Mouse (Mus musculus) heart, adult 2 months (tissue): ENCODE results near the gene Ptprn2. TPM values are rescaled to one million over a fixed set of nuclear protein-coding genes. Genes with fewer than 3 reads are reported as not detected.

ENCODE experiments used
- DNase-seq, 2 experiments: peaks; one replicate each; pipeline ENCODE4 v3.0.0; 2021
- H3K27ac ChIP-seq: fragments of 200-600 bp; 2 replicates; pipeline ENCODE4 v1.8.1; 2022
- H3K27me3 ChIP-seq: fragments of 200-500 bp; 2 replicates; pipeline ENCODE4 v1.6.1; 2012; ENCODE audit warnings: mild to moderate bottlenecking, low read length, inconsistent platforms, mixed read lengths; ENCODE audit not compliant: control insufficient read depth, insufficient read depth
- H3K36me3 ChIP-seq: fragments of 200-500 bp; 2 replicates; pipeline ENCODE4 v1.6.1; 2012; ENCODE audit warnings: low read length, inconsistent platforms; ENCODE audit not compliant: control insufficient read depth, insufficient read depth
- H3K4me1 ChIP-seq: fragments of 200-500 bp; 2 replicates; pipeline ENCODE4 v1.6.1; 2011; ENCODE audit warnings: low read length; ENCODE audit not compliant: control insufficient read depth, insufficient read depth
- H3K4me3 ChIP-seq: fragments of 200-600 bp; 2 replicates; pipeline ENCODE4 v1.8.1; 2022
- H3K79me2 ChIP-seq: fragments of 200-500 bp; replicated peaks from 2 replicates; pipeline ENCODE4 v1.6.1; 2012; ENCODE audit warnings: mild to moderate bottlenecking, inconsistent platforms, low read length, moderate library complexity, mixed read lengths; ENCODE audit not compliant: control insufficient read depth, insufficient read depth
- H3K9ac ChIP-seq: fragments of 200-500 bp; 2 replicates; pipeline ENCODE4 v1.6.1; 2012; ENCODE audit warnings: low read depth, mild to moderate bottlenecking, control low read depth, inconsistent platforms, low read length, mixed read lengths
- CTCF ChIP-seq: fragments of 200-600 bp; IDR thresholded peaks from 2 replicates; pipeline ENCODE4 v1.8.1; 2022; ENCODE audit warnings: antibody characterized with exemption, mild to moderate bottlenecking, moderate library complexity
- EP300 ChIP-seq: fragments of 200-500 bp; IDR thresholded peaks from 2 replicates; pipeline ENCODE4 v1.6.1; 2011; ENCODE audit warnings: low read depth, low read length, control low read depth; ENCODE audit not compliant: insufficient read depth
- POLR2A ChIP-seq: fragments of 200-500 bp; IDR thresholded peaks from 2 replicates; pipeline ENCODE4 v1.6.1; 2011; ENCODE audit warnings: mild to moderate bottlenecking, low read depth, low read length, control low read depth; ENCODE audit not compliant: insufficient read depth
- WGBS: fragments of 180-500 bp; shearing (Covaris S2); methylation state at CpG from one replicate; pipeline ENCODE4 v1.1.7; 2018; 5-methylcytosine and 5-hydroxymethylcytosine counted together
- intact Hi-C: fragments of 180-260 bp; cut with DNase I; formaldehyde crosslinking; loops from one replicate; pipeline ENCODE4 v1.15.1; 2025
- polyA plus RNA-seq: library from polyadenylated mRNA; depleted of rRNA; stranded (reverse); fragments of >200 nt; gene quantifications from 2 replicates; pipeline ENCODE4 v1.2.3, GENCODE M21; 2012
- total RNA-seq, 2 experiments: library from RNA; stranded (reverse); gene quantifications; 2 replicates each; pipeline ENCODE4 v1.2.3; 2021

The Ptprn2 gene
- total and polyA plus RNA-seq, 3 experiments, result 0.21 to 0.23 TPM; not detected in 1

- Histone ChIP-seq H3K4me1 (no peaks in the 10 kb centered on the region; the same call in 1 of the 2 replicates), H3K79me2 (no peaks in the 10 kb centered on the region), H3K4me3 (no peak overlapping the region), H3K9ac (no peak overlapping the region), H3K27me3 (no peaks in the 10 kb centered on the region; the same call in 1 of the 2 replicates), H3K27ac (no peak overlapping the region), H3K36me3 (no peaks in the 10 kb centered on the region)
- WGBS, result 43% methylated on average over 6 of the region's 6 CpGs
- DNase-seq, result no peak
- intact Hi-C loops, result loop anchor here (5.0 to 10.0 kb wide), 3 partner anchors 341 to 702 kb away; partner anchors contain the start of gene Esyt2
- TF ChIP-seq CTCF, result no peak
- TF ChIP-seq EP300, result no peak
- no peak for TF ChIP-seq POLR2A
These were observed 137.3 kb downstream of the Ptprn2 start for GRCm38 (mm10) chr12:116622665-116623387.

- H3K4me1 ChIP-seq, result no peaks in the 10 kb centered on the region; the same call in 1 of the 2 replicates
- TF ChIP-seq POLR2A (no peak), EP300 (no peak), CTCF (peak; percentile 87)
- H3K4me3 ChIP-seq, result no peak overlapping the region
- H3K27me3 ChIP-seq, result no peaks in the 10 kb centered on the region; the same call in 1 of the 2 replicates
- intact Hi-C loops, result loop anchor here (10.0 kb wide), 1 partner anchor 699 kb away; no protein-coding TSS in a partner anchor
- no peak overlapping the region for H3K9ac ChIP-seq
- H3K79me2 ChIP-seq, result no peaks in the 10 kb centered on the region
- no peak overlapping the region for H3K27ac ChIP-seq
- peak in 1 of 2 experiments; percentile 27 for DNase-seq
- WGBS, result 41% methylated on average over 9 of the region's 9 CpGs
- no peaks in the 10 kb centered on the region for H3K36me3 ChIP-seq
These were observed 140.1 kb downstream of the Ptprn2 start for GRCm38 (mm10) chr12:116625391-116626281.

GRCm38 (mm10) chr12:116628992-116629391, 143.5 kb downstream of the Ptprn2 start:
- DNase-seq, result no peak
- WGBS, result 84% methylated on average over 3 of the region's 3 CpGs
- Histone ChIP-seq H3K36me3 (no peaks in the 10 kb centered on the region), H3K27me3 (no peaks in the 10 kb centered on the region; the same call in 1 of the 2 replicates), H3K27ac (no peak overlapping the region), H3K9ac (no peak overlapping the region), H3K4me3 (no peak overlapping the region), H3K4me1 (no peaks in the 10 kb centered on the region; the same call in 1 of the 2 replicates), H3K79me2 (no peaks in the 10 kb centered on the region)
- TF ChIP-seq POLR2A, result no peak
- intact Hi-C loops, result loop anchor here (10.0 kb wide), 1 partner anchor 696 kb away; no protein-coding TSS in a partner anchor

- Histone ChIP-seq H3K9ac (no peak overlapping the region), H3K4me1 (no peaks in the 10 kb centered on the region), H3K4me3 (no peak overlapping the region), H3K27ac (no peak overlapping the region), H3K79me2 (no peaks in the 10 kb centered on the region), H3K27me3 (no peaks in the 10 kb centered on the region), H3K36me3 (no peaks in the 10 kb centered on the region)
- intact Hi-C loops, result no loop called here
- DNase-seq, result no peak
- TF ChIP-seq CTCF (no peak), POLR2A (no peak), EP300 (no peak)
- WGBS, result 31% methylated on average over 2 of the region's 2 CpGs
These were observed 152.0 kb downstream of the Ptprn2 start for GRCm38 (mm10) chr12:116637498-116637897.

GRCm38 (mm10) chr12:116640871-116641270, 155.4 kb downstream of the Ptprn2 start:
- no peak for DNase-seq
- Histone ChIP-seq H3K36me3 (no peaks in the 10 kb centered on the region), H3K4me3 (no peak overlapping the region), H3K4me1 (no peaks in the 10 kb centered on the region), H3K79me2 (no peaks in the 10 kb centered on the region), H3K9ac (no peak overlapping the region), H3K27ac (no peak overlapping the region), H3K27me3 (no peaks in the 10 kb centered on the region)
- intact Hi-C loops, result no loop called here
- TF ChIP-seq EP300 (no peak), POLR2A (no peak), CTCF (no peak)
- 3% methylated on average over 4 of the region's 4 CpGs for WGBS
